In the genomic region with DNA sequence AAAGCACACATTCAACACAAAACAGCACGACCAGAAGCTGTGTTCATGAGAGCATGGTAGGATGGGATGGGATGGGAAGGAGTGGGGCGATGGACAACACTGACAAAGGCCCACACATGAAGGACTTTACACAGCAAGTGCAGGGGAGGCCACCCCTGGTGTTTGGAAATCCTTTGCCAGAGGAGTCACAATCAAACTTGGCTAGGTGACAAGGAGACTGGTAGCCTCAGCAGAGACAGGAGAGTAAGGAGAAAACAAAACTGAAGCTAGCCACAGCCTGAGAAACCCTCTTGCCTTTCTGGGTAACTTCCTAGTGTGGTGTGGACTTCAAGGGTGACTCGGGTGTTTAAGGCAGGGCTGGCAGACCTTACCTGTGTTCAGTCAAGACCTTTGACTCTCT, we compare ENCODE assay signal across 18 mouse cellular contexts. TPM values are rescaled to one million over a fixed set of nuclear protein-coding genes. Genes with fewer than 3 reads are reported as not detected.
A peak's percentile ranks its signal among the peaks of the same experiment; 100 is the strongest.
DNase-seq lines count a peak whose midpoint lies in the region; ATAC-seq and TF ChIP-seq lines count a peak whose summit lies in the region.
"Had no signal": no experiment of that assay in that cellular context is flagged by ENCODE, and none has a peak within 500 bp of the region (broad histone marks: within the 10 kb centered on the region; RNA-seq: fewer than 3 reads in every experiment).

No protein-coding gene starts in this region.

- H3K4me1 ChIP-seq in forebrain, embryonic 13.5 days: peaks cover 25% of the 10 kb centered on the region
- peaks cover 14% of the 10 kb centered on the region; the same call in 1 of the 2 replicates for H3K4me1 ChIP-seq in forebrain, postnatal 0 days (ENCODE audit: insufficient read depth)
- peaks cover 24% of the 10 kb centered on the region for H3K4me1 ChIP-seq in midbrain, embryonic 10.5 days
- peaks cover 14% of the 10 kb centered on the region for H3K4me1 ChIP-seq in midbrain, embryonic 14.5 days (ENCODE audit: control insufficient read depth, insufficient read depth, low read length)
- no peaks in the 10 kb centered on the region; the same call in 1 of the 2 replicates for H3K4me1 ChIP-seq in bone marrow, adult 2 months (ENCODE audit: control insufficient read depth, insufficient read depth, low read length)
- peaks cover 66% of the 10 kb centered on the region for H3K4me1 ChIP-seq in liver, embryonic 16.5 days (ENCODE audit: control insufficient read depth, low read depth, low read length)

- TF ChIP-seq POLR2A in bone marrow, adult 2 months (IDR thresholded peaks at IDR 0.05; ENCODE audit: borderline replicate concordance, control insufficient read depth, low read depth, low read length): no peak

- no peak for TF ChIP-seq CTCF in forebrain, postnatal 0 days (IDR thresholded peaks at IDR 0.05; ENCODE audit: low read depth)
- no peak for TF ChIP-seq CTCF in bone marrow, adult 2 months (IDR thresholded peaks at IDR 0.05; ENCODE audit: control insufficient read depth, insufficient read depth, low read length)

- H3K27ac ChIP-seq in forebrain, embryonic 13.5 days: no peak overlapping the region
- no peak overlapping the region for H3K27ac ChIP-seq in forebrain, postnatal 0 days (ENCODE audit: low read depth, low read length)
- H3K27ac ChIP-seq in midbrain, embryonic 10.5 days (replicated peaks): no peak overlapping the region
- no peak overlapping the region for H3K27ac ChIP-seq in midbrain, embryonic 14.5 days (replicated peaks; ENCODE audit: low read depth, low read length)
- H3K27ac ChIP-seq in bone marrow, adult 2 months (ENCODE audit: control insufficient read depth, insufficient read depth, low read depth, low read length, poor library complexity): peak overlapping the region; percentile 67
- peak overlapping the region; percentile 96 for H3K27ac ChIP-seq in liver, embryonic 16.5 days (ENCODE audit: low read length)
- H3K27ac ChIP-seq: gastrocnemius, adult 2 months; hindbrain, embryonic 10.5 days; midbrain, embryonic 12.5 days had no signal

- H3K4me2 ChIP-seq in forebrain, embryonic 13.5 days: peak overlapping the region; percentile 88; the same call in 1 of the 2 replicates
- H3K4me2 ChIP-seq in forebrain, postnatal 0 days (ENCODE audit: low read depth): no peak overlapping the region
- no peak overlapping the region; the same call in 1 of the 2 replicates for H3K4me2 ChIP-seq in midbrain, embryonic 14.5 days (ENCODE audit: low read length)
- peak overlapping the region; percentile 77 for H3K4me2 ChIP-seq in liver, embryonic 16.5 days (ENCODE audit: low read depth, low read length)

- no peak for ATAC-seq in forebrain, embryonic 13.5 days
- ATAC-seq in forebrain, postnatal 0 days: no peak
- ATAC-seq in midbrain, embryonic 14.5 days (ENCODE audit: low FRiP score, low TSS enrichment): no peak
- ATAC-seq in liver, embryonic 16.5 days (ENCODE audit: low read depth): no peak
- ATAC-seq: lung, postnatal 0 days had no signal

- H3K9ac ChIP-seq in forebrain, embryonic 13.5 days: no peak overlapping the region
- no peak overlapping the region for H3K9ac ChIP-seq in forebrain, postnatal 0 days
- no peak overlapping the region for H3K9ac ChIP-seq in midbrain, embryonic 14.5 days (replicated peaks; ENCODE audit: low read length)
- peak overlapping the region; percentile 86 for H3K9ac ChIP-seq in liver, embryonic 16.5 days (ENCODE audit: low read depth, low read length)
- H3K9ac ChIP-seq: heart, embryonic 12.5 days; midbrain, embryonic 12.5 days had no signal

- WGBS in forebrain, embryonic 13.5 days: 88% methylated on average over 3 of the region's 3 CpGs
- WGBS in forebrain, postnatal 0 days: 84% methylated on average over 3 of the region's 3 CpGs
- WGBS in midbrain, embryonic 10.5 days: 88% methylated on average over 3 of the region's 3 CpGs
- WGBS in midbrain, embryonic 14.5 days: 94% methylated on average over 3 of the region's 3 CpGs
- 64% methylated on average over 3 of the region's 3 CpGs for WGBS in bone marrow, adult 2 months
- 48% methylated on average over 3 of the region's 3 CpGs for WGBS in liver, embryonic 16.5 days (ENCODE audit: insufficient replicate concordance)

- no peak overlapping the region for H3K4me3 ChIP-seq in forebrain, embryonic 13.5 days
- no peak overlapping the region for H3K4me3 ChIP-seq in forebrain, postnatal 0 days (ENCODE audit: low read depth, low read length)
- 0 out of 2 replicates have a peak overlapping the region, but pooled peaks have one; percentile 16 for H3K4me3 ChIP-seq in midbrain, embryonic 10.5 days
- no peak overlapping the region for H3K4me3 ChIP-seq in midbrain, embryonic 14.5 days (replicated peaks; ENCODE audit: low read depth, low read length)
- peak overlapping the region; percentile 65 for H3K4me3 ChIP-seq in bone marrow, adult 2 months (replicated peaks; ENCODE audit: control insufficient read depth, low read depth, low read length)
- peak overlapping the region; percentile 93 for H3K4me3 ChIP-seq in liver, embryonic 16.5 days (ENCODE audit: low read depth, low read length)
- H3K4me3 ChIP-seq: heart, embryonic 12.5 days; midbrain, embryonic 12.5 days had no signal

- H3K27me3 ChIP-seq in forebrain, embryonic 13.5 days: 0 out of 2 replicates have a peak, but pooled peaks cover 5% of the 10 kb centered on the region
- no peaks in the 10 kb centered on the region for H3K27me3 ChIP-seq in forebrain, postnatal 0 days (ENCODE audit: insufficient read depth, low read length)
- peaks cover 10% of the 10 kb centered on the region; the same call in 1 of the 2 replicates for H3K27me3 ChIP-seq in midbrain, embryonic 10.5 days (ENCODE audit: low read depth, poor library complexity, severe bottlenecking)
- no peaks in the 10 kb centered on the region for H3K27me3 ChIP-seq in midbrain, embryonic 14.5 days (ENCODE audit: control insufficient read depth, insufficient read depth, low read length)
- no peaks in the 10 kb centered on the region for H3K27me3 ChIP-seq in liver, embryonic 16.5 days (ENCODE audit: control insufficient read depth, insufficient read depth, low read depth, low read length)

- H3K36me3 ChIP-seq in forebrain, embryonic 13.5 days (ENCODE audit: poor library complexity, severe bottlenecking): peaks cover 12% of the 10 kb centered on the region
- peaks cover 12% of the 10 kb centered on the region for H3K36me3 ChIP-seq in forebrain, postnatal 0 days (ENCODE audit: insufficient read depth)
- H3K36me3 ChIP-seq in midbrain, embryonic 10.5 days: peaks cover 16% of the 10 kb centered on the region
- peaks cover 13% of the 10 kb centered on the region for H3K36me3 ChIP-seq in midbrain, embryonic 14.5 days (ENCODE audit: control insufficient read depth, insufficient read depth, low read length)
- peaks cover 12% of the 10 kb centered on the region for H3K36me3 ChIP-seq in liver, embryonic 16.5 days (ENCODE audit: control insufficient read depth, insufficient read depth)

- H3K9me3 ChIP-seq in forebrain, embryonic 13.5 days (replicated peaks): no peaks in the 10 kb centered on the region
- H3K9me3 ChIP-seq in forebrain, postnatal 0 days (ENCODE audit: low read length): no peaks in the 10 kb centered on the region
- H3K9me3 ChIP-seq in midbrain, embryonic 10.5 days (replicated peaks): no peaks in the 10 kb centered on the region
- H3K9me3 ChIP-seq in midbrain, embryonic 14.5 days (ENCODE audit: control insufficient read depth, low read length): no peaks in the 10 kb centered on the region
- H3K9me3 ChIP-seq in liver, embryonic 16.5 days (replicated peaks; ENCODE audit: control insufficient read depth, low read length): no peaks in the 10 kb centered on the region
- H3K9me3 ChIP-seq: heart, embryonic 12.5 days; hindbrain, embryonic 10.5 days; midbrain, embryonic 12.5 days had no signal

- DNase-seq in forebrain, postnatal 0 days: no peak
- no peak for DNase-seq in midbrain, embryonic 10.5 days (ENCODE audit: low spot score)
- no peak for DNase-seq in midbrain, embryonic 14.5 days
- DNase-seq in right cerebral cortex, postnatal 25 days: no peak
- DNase-seq in urinary bladder, postnatal 25 days (ENCODE audit: low spot score): no peak
- DNase-seq: cerebellum, adult 8-10 months; gastrocnemius, adult 2 months; kidney, adult 11 months; kidney, postnatal 36 days; right cerebral cortex, adult 18-20 months had no signal

RNA-seq across cellular contexts. Expression of gene Psmf1, which starts 4.9 kb away (rescaled TPM):
- 49.9 and 50.9 TPM in 2 replicates for polyA plus RNA-seq in forebrain, embryonic 13.5 days (2015; fragmentation: Nextera tagmentation; extraction: Ambion mirVana)
- 33.9 and 47.6 TPM in 2 replicates for total RNA-seq in forebrain, postnatal 0 days (2014; rRNA removed)
- 64.6 and 69.7 TPM in 2 replicates for polyA plus RNA-seq in forebrain, postnatal 0 days (2015; fragmentation: Nextera tagmentation; extraction: Ambion mirVana)
- polyA plus RNA-seq in midbrain, embryonic 10.5 days (2016; fragmentation: Nextera tagmentation; extraction: Ambion mirVana): 47.8 and 52.6 TPM in 2 replicates
- polyA plus RNA-seq in midbrain, embryonic 14.5 days (2014; fragmentation: Nextera tagmentation; extraction: Ambion mirVana): 64.8 and 69.1 TPM in 2 replicates
- 31.9 and 38.6 TPM in 2 replicates for polyA plus RNA-seq in bone marrow, adult 2 months (2011; ENCODE audit: insufficient read depth, insufficient read length, low replicate concordance, missing spikeins)
- 44.3 and 45.9 TPM in 2 replicates for polyA plus RNA-seq in liver, embryonic 16.5 days (2015; fragmentation: Nextera tagmentation; extraction: Ambion mirVana)

RNA-seq across cellular contexts. Expression of gene Tmem74b, which starts 37.3 kb away (rescaled TPM):
- polyA plus RNA-seq in forebrain, embryonic 13.5 days (2015; fragmentation: Nextera tagmentation; extraction: Ambion mirVana): 13.3 and 16.9 TPM in 2 replicates
- total RNA-seq in forebrain, postnatal 0 days (2014; rRNA removed): 22.9 and 30.6 TPM in 2 replicates
- 23.1 and 26.2 TPM in 2 replicates for polyA plus RNA-seq in forebrain, postnatal 0 days (2015; fragmentation: Nextera tagmentation; extraction: Ambion mirVana)
- polyA plus RNA-seq in midbrain, embryonic 10.5 days (2016; fragmentation: Nextera tagmentation; extraction: Ambion mirVana): 4.2 and 5.3 TPM in 2 replicates
- polyA plus RNA-seq in midbrain, embryonic 14.5 days (2014; fragmentation: Nextera tagmentation; extraction: Ambion mirVana): 20.7 and 25.0 TPM in 2 replicates
- polyA plus RNA-seq in bone marrow, adult 2 months (2011; ENCODE audit: insufficient read depth, insufficient read length, low replicate concordance, missing spikeins): not detected in 2 replicates
- polyA plus RNA-seq in liver, embryonic 16.5 days (2015; fragmentation: Nextera tagmentation; extraction: Ambion mirVana): 0.11 TPM in 1 of 2 replicates, not detected in the other
- total RNA-seq: neutrophil, adult 5-6 weeks had no signal

Comparison
In these comparisons a context has a peak if more than half of its experiments do, and no peak if none do; other contexts are left out.
1. H3K4me2 ChIP-seq: peak in forebrain, embryonic 13.5 days (single experiment) and liver, embryonic 16.5 days (single experiment); none in forebrain, postnatal 0 days (single experiment) and midbrain, embryonic 14.5 days (single experiment).
2. H3K4me3 ChIP-seq: peak in midbrain, embryonic 10.5 days (single experiment), bone marrow, adult 2 months (single experiment) and liver, embryonic 16.5 days (single experiment); none in forebrain, embryonic 13.5 days (single experiment), forebrain, postnatal 0 days (single experiment) and midbrain, embryonic 14.5 days (single experiment).
3. H3K27ac ChIP-seq: peak in bone marrow, adult 2 months (single experiment) and liver, embryonic 16.5 days (single experiment); none in forebrain, embryonic 13.5 days (single experiment), forebrain, postnatal 0 days (single experiment), midbrain, embryonic 10.5 days (single experiment) and midbrain, embryonic 14.5 days (single experiment).